Mouse (Mus musculus) embryonic facial prominence, embryonic 13.5 days (tissue): ENCODE results near the gene Kntc1. TPM values are rescaled to one million over a fixed set of nuclear protein-coding genes. Genes with fewer than 3 reads are reported as not detected.
"Not testable (repeated sequence)": the region's sequence is repeated elsewhere in the genome, so short reads cannot be mapped to it uniquely, and the experiment has no call there.

ENCODE experiments used
- ATAC-seq: fragments of 200-750 bp; cut with Nextera tagmentation; 2 replicates; pipeline ENCODE4 v1.8.0; 2017; ENCODE audit warnings: low read depth; ENCODE audit not compliant: insufficient number of reproducible peaks, insufficient read depth, low FRiP score, low TSS enrichment
- H3K27ac ChIP-seq: fragments of 300-500 bp; sonication (generic); 2 replicates; pipeline ENCODE4 v1.5.1; 2015; ENCODE audit warnings: moderate library complexity, mild to moderate bottlenecking, inconsistent platforms
- H3K27me3 ChIP-seq: fragments of 300-500 bp; sonication (generic); 2 replicates; pipeline ENCODE4 v1.6.1; 2015; ENCODE audit warnings: mild to moderate bottlenecking, inconsistent platforms
- H3K36me3 ChIP-seq: fragments of 300-500 bp; sonication (generic); 2 replicates; pipeline ENCODE4 v1.6.1; 2015; ENCODE audit warnings: mild to moderate bottlenecking, inconsistent platforms
- H3K4me1 ChIP-seq: fragments of 300-500 bp; sonication (generic); 2 replicates; pipeline ENCODE4 v1.6.1; 2015; ENCODE audit warnings: inconsistent platforms
- H3K4me2 ChIP-seq: fragments of 300-500 bp; sonication (generic); 2 replicates; pipeline ENCODE4 v1.6.1; 2015; ENCODE audit warnings: moderate library complexity, mild to moderate bottlenecking, inconsistent platforms
- H3K4me3 ChIP-seq: fragments of 300-500 bp; sonication (generic); 2 replicates; pipeline ENCODE4 v1.5.1; 2015; ENCODE audit warnings: mild to moderate bottlenecking, inconsistent platforms
- H3K9ac ChIP-seq: fragments of 300-500 bp; sonication (generic); 2 replicates; pipeline ENCODE4 v1.6.1; 2015; ENCODE audit warnings: mild to moderate bottlenecking, inconsistent platforms
- H3K9me3 ChIP-seq: fragments of 300-500 bp; sonication (generic); 2 replicates; pipeline ENCODE4 v1.6.1; 2016; ENCODE audit warnings: inconsistent platforms
- WGBS: fragments of 180-500 bp; shearing (Covaris S2); methylation state at CpG from one replicate; pipeline ENCODE4 v1.1.7; 2015; ENCODE audit warnings: mixed read lengths; 5-methylcytosine and 5-hydroxymethylcytosine counted together
- polyA plus RNA-seq: library from polyadenylated mRNA; unstranded; fragments of >200 nt; fragmentation: Nextera tagmentation; extraction: Ambion mirVana; gene quantifications from 2 replicates; pipeline ENCODE4 v1.2.1, GENCODE M21; 2015

The Kntc1 gene
- 32.3 and 36.6 TPM in 2 replicates for polyA plus RNA-seq

GRCm38 (mm10) chr5:123749065-123750064 is at the start of gene Kntc1, which contains the start of gene Rsrc2:
Kntc1 (plus strand) TSS chr5:123749716.
Rsrc2 (minus strand) TSS chr5:123749414.
- Histone ChIP-seq H3K9ac (peak within 1 kb of the TSS; percentile 90), H3K4me3 (peak within 1 kb of the TSS; percentile 75), H3K27ac (peak within 1 kb of the TSS; percentile 98), H3K27me3 (no peaks in the 10 kb centered on the region), H3K4me2 (peak within 1 kb of the TSS; percentile 85), H3K9me3 (no peaks in the 10 kb centered on the region), H3K36me3 (peaks cover 22% of the 10 kb centered on the region), H3K4me1 (peaks cover 23% of the 10 kb centered on the region)
- under 1% methylated on average over 63 of the region's 63 CpGs for WGBS
- peak; percentile 95 for ATAC-seq

GRCm38 (mm10) chr5:123700625-123701024 is 48.9 kb upstream of the Kntc1 start:
- no peaks in the 10 kb centered on the region for H3K9me3 ChIP-seq
- H3K9ac ChIP-seq, result no peak overlapping the region
- WGBS, result 79% methylated on average over 11 of the region's 11 CpGs
- H3K4me2 ChIP-seq, result no peak overlapping the region
- H3K4me1 ChIP-seq, result no peaks in the 10 kb centered on the region
- no peak overlapping the region for H3K4me3 ChIP-seq
- H3K27me3 ChIP-seq, result no peaks in the 10 kb centered on the region
- H3K27ac ChIP-seq, result no peak overlapping the region
- no peak for ATAC-seq
- peaks cover 69% of the 10 kb centered on the region for H3K36me3 ChIP-seq

GRCm38 (mm10) chr5:123708598-123708997 is 40.9 kb upstream of the Kntc1 start:
- 89% methylated on average over 12 of the region's 12 CpGs for WGBS
- Histone ChIP-seq H3K36me3 (peaks cover 94% of the 10 kb centered on the region), H3K4me2 (no peak overlapping the region), H3K4me3 (no peak overlapping the region), H3K9me3 (no peaks in the 10 kb centered on the region), H3K27ac (no peak overlapping the region), H3K4me1 (no peaks in the 10 kb centered on the region), H3K27me3 (no peaks in the 10 kb centered on the region), H3K9ac (no peak overlapping the region)
- no peak for ATAC-seq

GRCm38 (mm10) chr5:123709571-123709970 is 39.9 kb upstream of the Kntc1 start:
- no peaks in the 10 kb centered on the region for H3K4me1 ChIP-seq
- H3K36me3 ChIP-seq, result peaks cover 96% of the 10 kb centered on the region
- no peak overlapping the region for H3K9ac ChIP-seq
- H3K27ac ChIP-seq, result no peak overlapping the region
- H3K27me3 ChIP-seq, result no peaks in the 10 kb centered on the region
- H3K4me2 ChIP-seq, result no peak overlapping the region
- no peak overlapping the region for H3K4me3 ChIP-seq
- WGBS, result 79% methylated on average over 4 of the region's 4 CpGs
- no peaks in the 10 kb centered on the region for H3K9me3 ChIP-seq
- ATAC-seq, result no peak

GRCm38 (mm10) chr5:123713782-123714181 is 35.7 kb upstream of the Kntc1 start:
- H3K4me1 ChIP-seq, result peaks cover 10% of the 10 kb centered on the region
- H3K36me3 ChIP-seq, result peaks cover 85% of the 10 kb centered on the region
- ATAC-seq, result no peak
- no peaks in the 10 kb centered on the region for H3K27me3 ChIP-seq
- H3K27ac ChIP-seq, result no peak overlapping the region
- no peaks in the 10 kb centered on the region for H3K9me3 ChIP-seq
- no peak overlapping the region for H3K4me2 ChIP-seq
- 93% methylated on average over 6 of the region's 6 CpGs for WGBS
- H3K9ac ChIP-seq, result no peak overlapping the region
- H3K4me3 ChIP-seq, result no peak overlapping the region

- Histone ChIP-seq H3K4me1 (peaks cover 18% of the 10 kb centered on the region), H3K36me3 (peaks cover 77% of the 10 kb centered on the region), H3K4me3 (no peak overlapping the region), H3K9ac (no peak overlapping the region), H3K27me3 (no peaks in the 10 kb centered on the region), H3K27ac (no peak overlapping the region), H3K9me3 (no peaks in the 10 kb centered on the region), H3K4me2 (no peak overlapping the region)
- WGBS, result 85% methylated on average over 4 of the region's 4 CpGs
- no peak for ATAC-seq
Observed at GRCm38 (mm10) chr5:123714622-123715021, 34.9 kb upstream of the Kntc1 start.

GRCm38 (mm10) chr5:123720328-123721311 is 28.9 kb upstream of the Kntc1 start, which contains the start of gene Zcchc8:
Zcchc8 (minus strand) TSS chr5:123721100.
- Histone ChIP-seq H3K4me3 (peak within 1 kb of the TSS; percentile 72), H3K9ac (peak within 1 kb of the TSS; percentile 95), H3K4me1 (peaks cover 18% of the 10 kb centered on the region), H3K27me3 (no peaks in the 10 kb centered on the region), H3K36me3 (peaks cover 19% of the 10 kb centered on the region), H3K27ac (peak within 1 kb of the TSS; percentile 92), H3K9me3 (no peaks in the 10 kb centered on the region), H3K4me2 (peak within 1 kb of the TSS; percentile 71)
- ATAC-seq, result peak; percentile 100
- under 1% methylated on average over 83 of the region's 83 CpGs for WGBS

- ATAC-seq, H3K4me1 ChIP-seq: not testable (repeated sequence)
- 89% methylated on average over 7 of the region's 7 CpGs for WGBS
Observed at GRCm38 (mm10) chr5:123723816-123724215, 25.7 kb upstream of the Kntc1 start.

GRCm38 (mm10) chr5:123730981-123731380 is 18.5 kb upstream of the Kntc1 start:
- WGBS, result 94% methylated on average over 2 of the region's 2 CpGs
- no peaks in the 10 kb centered on the region for H3K27me3 ChIP-seq
- no peak overlapping the region for H3K4me2 ChIP-seq
- no peak for ATAC-seq
- no peaks in the 10 kb centered on the region for H3K9me3 ChIP-seq
- H3K9ac ChIP-seq, result no peak overlapping the region
- no peaks in the 10 kb centered on the region for H3K4me1 ChIP-seq
- no peak overlapping the region for H3K4me3 ChIP-seq
- H3K27ac ChIP-seq, result no peak overlapping the region
- H3K36me3 ChIP-seq, result peaks cover 81% of the 10 kb centered on the region

More at GRCm38 (mm10) chr5:123723816-123724215, 25.7 kb upstream of the Kntc1 start:
- not testable (repeated sequence) for H3K4me2 ChIP-seq, H3K27ac ChIP-seq, H3K9ac ChIP-seq, H3K9me3 ChIP-seq, H3K4me3 ChIP-seq, H3K27me3 ChIP-seq
- H3K36me3 ChIP-seq, result peaks cover 17% of the 10 kb centered on the region

- Histone ChIP-seq H3K27ac (no peak overlapping the region), H3K4me3 (no peak overlapping the region), H3K4me1 (peaks cover 16% of the 10 kb centered on the region), H3K27me3 (no peaks in the 10 kb centered on the region), H3K9ac (no peak overlapping the region), H3K9me3 (no peaks in the 10 kb centered on the region), H3K4me2 (no peak overlapping the region), H3K36me3 (peaks cover 48% of the 10 kb centered on the region)
- no peak for ATAC-seq
- 90% methylated on average over 2 of the region's 2 CpGs for WGBS
Observed at GRCm38 (mm10) chr5:123744358-123744757, 5.2 kb upstream of the Kntc1 start.

- H3K9ac ChIP-seq, result no peak overlapping the region
- H3K9me3 ChIP-seq, result no peaks in the 10 kb centered on the region
- H3K27me3 ChIP-seq, result no peaks in the 10 kb centered on the region
- ATAC-seq, result no peak
- H3K27ac ChIP-seq, result no peak overlapping the region
- H3K36me3 ChIP-seq, result peaks cover 31% of the 10 kb centered on the region
- H3K4me2 ChIP-seq, result peak overlapping the region; percentile 85
- H3K4me3 ChIP-seq, result peak overlapping the region; percentile 75
- H3K4me1 ChIP-seq, result peaks cover 23% of the 10 kb centered on the region
Observed at GRCm38 (mm10) chr5:123746253-123746652, 3.3 kb upstream of the Kntc1 start.
